Mouse (Mus musculus) liver, embryonic 14 days (tissue): ENCODE measurements around the gene D1Pas1. TPM values are rescaled to one million over a fixed set of nuclear protein-coding genes. Genes with fewer than 3 reads are reported as not detected.

ENCODE experiments used
- polyA plus RNA-seq: library from polyadenylated mRNA; depleted of rRNA; stranded (reverse); fragments of >200 nt; gene quantifications from 2 replicates; pipeline ENCODE4 v1.2.3, GENCODE M21; 2012; rRNA removed

Gene D1Pas1
- polyA plus RNA-seq: 0.01 TPM in 2 replicates

DNA sequence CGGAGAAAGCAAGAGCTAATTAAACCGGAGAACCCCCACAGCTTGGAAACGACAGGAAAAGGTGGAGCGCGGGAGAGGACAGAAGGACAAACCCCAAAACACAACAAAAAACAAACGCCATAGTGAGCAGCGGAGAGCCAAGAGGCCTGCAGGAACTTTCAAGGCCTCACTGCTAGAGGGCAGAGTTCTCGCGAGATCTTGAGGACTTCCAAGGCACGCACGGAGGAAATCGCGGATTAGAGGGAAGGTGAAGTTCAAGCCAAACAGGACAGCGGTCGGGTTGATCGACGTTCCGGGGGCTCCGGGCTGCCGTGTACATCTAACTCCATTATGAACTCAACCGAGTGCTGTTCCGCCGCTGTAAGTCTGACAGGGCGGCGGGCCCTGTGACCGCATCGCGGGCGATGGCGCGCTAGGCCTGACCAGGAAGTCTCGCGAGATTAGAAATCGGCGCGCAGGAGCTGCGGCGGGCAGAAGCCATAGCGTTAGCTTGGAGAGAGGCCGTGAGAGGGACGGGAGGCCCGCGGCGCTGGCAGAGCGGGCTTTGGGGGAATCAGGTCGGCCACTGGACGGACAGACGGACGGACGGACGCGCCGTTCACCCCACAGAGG is at the start of gene D1Pas1:
D1Pas1 (plus strand) TSS at position 216 of the 612 bp plus-strand sequence.

Other genes starting within 250 kb of the D1Pas1 start
- 26.3 and 26.9 TPM in 2 replicates for gene Rrp15, start 218.1 kb upstream of the D1Pas1 start, polyA plus RNA-seq
- 0.10 and 0.16 TPM in 2 replicates for gene Spata17, start 248.0 kb downstream of the D1Pas1 start, polyA plus RNA-seq
- 4.2 and 4.4 TPM in 2 replicates for gene Gpatch2, start 248.1 kb downstream of the D1Pas1 start, polyA plus RNA-seq